Mouse (Mus musculus): ENCODE measurements at regions not wholly inside any gene's neighbourhood (a gene's known extent, or its start where the extent isn't known, plus 50 kb on each side); places are given as distances from the start of the nearest gene placed in this dataset.

- ATAC-seq (ENCODE audit: poor library complexity, severe bottlenecking), result no peak
These were observed 474.5 kb downstream of the Bckdhb start for GRCm38 (mm10) chr9:84399481-84399880.

- no peak for ATAC-seq (ENCODE audit: poor library complexity, severe bottlenecking)
These were observed 483.6 kb downstream of the Bckdhb start for GRCm38 (mm10) chr9:84408260-84409203.

Measured in megakaryocyte, adult 5-6 weeks (primary cell).